Mouse (Mus musculus) large intestine, adult 2 months (tissue): ENCODE results near the gene Golm1. TPM values are rescaled to one million over a fixed set of nuclear protein-coding genes. Genes with fewer than 3 reads are reported as not detected.
"Not testable (repeated sequence)": the region's sequence is repeated elsewhere in the genome, so short reads cannot be mapped to it uniquely, and the experiment has no call there.

ENCODE experiments used
- DNase-seq: peaks from one replicate; pipeline ENCODE4 v3.0.0-alpha.2; 2012; ENCODE audit warnings: low read depth, low spot score
- WGBS: fragments of 180-500 bp; shearing (Covaris S2); methylation state at CpG from one replicate; pipeline ENCODE4 v1.1.7; 2018; 5-methylcytosine and 5-hydroxymethylcytosine counted together
- polyA plus RNA-seq: library from polyadenylated mRNA; depleted of rRNA; stranded (reverse); fragments of >200 nt; gene quantifications from 2 replicates; pipeline ENCODE4 v1.2.3, GENCODE M21; 2012; rRNA removed

The Golm1 gene
- polyA plus RNA-seq = 84.2 and 88.5 TPM in 2 replicates

- under 1% methylated on average over 59 of the region's 61 CpGs for WGBS
- DNase-seq = no peak
Measured at GRCm38 (mm10) chr13:59675151-59676011, at the start of gene Golm1. Gene Golm1, minus strand, starts transcription at chr13:59675811.

- WGBS = 79% methylated on average over 1 of the region's 1 CpGs
- not testable (repeated sequence) for DNase-seq
Measured at GRCm38 (mm10) chr13:59722089-59722488, 46.5 kb upstream of the Golm1 start.

GRCm38 (mm10) chr13:59719475-59719874, 43.9 kb upstream of the Golm1 start:
- no peak for DNase-seq
- WGBS = 79% methylated on average over 1 of the region's 1 CpGs

DNA sequence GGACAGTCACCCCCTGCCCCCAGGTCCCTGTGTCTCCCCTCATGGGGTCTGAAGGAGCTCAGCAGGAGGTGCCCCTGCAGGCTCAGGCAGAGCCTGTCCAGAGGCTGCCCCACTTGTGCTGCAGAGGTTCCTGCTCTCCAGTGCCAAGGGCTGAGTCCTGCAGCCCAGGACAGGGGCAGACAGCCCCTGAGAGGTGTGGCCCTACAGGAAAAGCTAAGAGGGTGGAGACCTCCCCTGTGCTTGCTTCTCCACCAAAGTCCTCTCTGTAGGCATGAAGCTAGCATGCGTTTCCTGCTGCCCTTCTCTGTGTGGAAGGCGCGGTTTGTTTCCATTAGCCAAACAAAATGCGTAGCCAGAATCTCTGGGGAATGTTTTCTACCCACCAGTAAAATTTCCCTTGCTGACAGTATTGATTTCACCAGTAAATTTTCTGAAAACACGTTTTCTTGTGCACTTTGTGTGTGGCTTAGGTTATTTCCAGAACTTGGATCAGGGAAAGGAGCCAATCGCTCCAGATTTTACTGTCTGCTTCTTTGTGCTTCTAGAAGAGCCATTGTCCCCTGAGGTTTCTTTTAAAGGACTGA, 43.3 kb upstream of the Golm1 start:
- 19% methylated on average over 6 of the region's 6 CpGs for WGBS
- peak; percentile 10 for DNase-seq

DNA sequence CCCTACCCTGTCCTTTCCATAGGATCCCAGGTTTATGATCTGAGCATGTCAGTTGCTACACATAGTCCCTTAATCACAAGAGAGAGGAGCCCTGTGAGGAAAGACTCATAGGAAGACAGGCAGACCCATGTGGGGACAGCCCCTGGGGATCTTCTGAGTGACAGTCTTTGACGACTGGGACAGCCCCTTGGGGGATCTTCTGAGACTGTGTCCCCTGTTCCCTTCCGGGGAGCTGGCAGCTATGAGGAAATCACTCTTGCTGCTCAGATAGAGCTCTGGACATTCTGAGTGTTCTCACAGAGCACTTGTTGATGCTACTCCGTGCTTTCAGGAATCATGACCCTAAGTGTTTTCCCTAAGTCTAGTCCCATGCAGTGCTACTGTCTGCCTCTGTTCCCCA, 38.1 kb upstream of the Golm1 start:
- 56% methylated on average over 3 of the region's 3 CpGs for WGBS

GRCm38 (mm10) chr13:59711984-59712383, 36.4 kb upstream of the Golm1 start, which contains the start of gene Spata31d1b:
Gene Spata31d1b, plus strand, starts transcription at chr13:59712284.
- not testable (repeated sequence) for DNase-seq
- WGBS = 60% methylated on average over 3 of the region's 3 CpGs

More for the DNA sequence above, 38.1 kb upstream of the Golm1 start:
- DNase-seq = no peak

- DNase-seq = no peak
- WGBS = 88% methylated on average over 15 of the region's 15 CpGs
Measured at GRCm38 (mm10) chr13:59710230-59710629, 34.6 kb upstream of the Golm1 start, which contains the start of gene Spata31d1a. Gene Spata31d1a, minus strand, starts transcription at chr13:59710330.

- 58% methylated on average over 12 of the region's 12 CpGs for WGBS
- no peak for DNase-seq
Measured at GRCm38 (mm10) chr13:59704562-59704961, 29.0 kb upstream of the Golm1 start.

DNA sequence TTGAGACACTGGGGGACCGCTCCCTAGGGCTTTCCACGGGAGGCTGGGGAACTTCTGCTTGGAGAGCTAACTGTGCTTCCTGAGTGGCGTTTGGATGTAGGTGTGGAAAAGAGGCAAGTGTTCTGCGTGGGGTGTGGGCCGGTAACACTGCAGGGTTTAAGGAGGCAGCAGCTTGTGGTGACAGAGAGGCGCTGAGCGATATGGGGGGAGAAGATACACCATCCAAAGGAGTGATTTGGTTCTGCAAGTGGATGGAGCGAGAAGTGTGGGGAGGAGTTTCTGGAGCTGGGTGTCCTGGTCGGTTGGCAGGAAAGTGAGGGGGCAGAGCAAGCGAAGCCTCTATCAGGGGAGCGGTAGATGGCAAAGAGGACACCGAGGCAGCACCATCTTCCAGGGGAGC, 27.9 kb upstream of the Golm1 start:
- WGBS = 85% methylated on average over 12 of the region's 12 CpGs
- no peak for DNase-seq

DNA sequence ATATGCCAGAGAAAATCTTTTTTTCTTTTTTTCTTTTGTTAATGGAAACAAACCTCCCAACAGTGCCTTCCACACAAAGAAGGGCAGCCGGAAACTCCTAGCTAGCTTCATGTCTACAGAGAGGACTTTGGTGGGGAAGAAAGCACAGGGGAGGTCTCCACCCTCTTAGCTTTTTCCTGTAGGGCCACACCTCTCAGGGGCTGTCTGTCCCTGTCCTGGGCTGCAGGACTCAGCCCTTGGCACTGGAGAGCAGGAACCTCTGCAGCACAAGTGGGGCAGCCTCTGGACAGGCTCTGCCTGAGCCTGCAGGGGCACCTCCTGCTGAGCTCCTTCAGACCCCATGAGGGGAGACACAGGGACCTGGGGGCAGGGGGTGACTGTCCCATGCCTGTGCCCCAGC, 24.5 kb upstream of the Golm1 start:
- DNase-seq = not testable (repeated sequence)
- WGBS = 62% methylated on average over 1 of the region's 1 CpGs

DNA sequence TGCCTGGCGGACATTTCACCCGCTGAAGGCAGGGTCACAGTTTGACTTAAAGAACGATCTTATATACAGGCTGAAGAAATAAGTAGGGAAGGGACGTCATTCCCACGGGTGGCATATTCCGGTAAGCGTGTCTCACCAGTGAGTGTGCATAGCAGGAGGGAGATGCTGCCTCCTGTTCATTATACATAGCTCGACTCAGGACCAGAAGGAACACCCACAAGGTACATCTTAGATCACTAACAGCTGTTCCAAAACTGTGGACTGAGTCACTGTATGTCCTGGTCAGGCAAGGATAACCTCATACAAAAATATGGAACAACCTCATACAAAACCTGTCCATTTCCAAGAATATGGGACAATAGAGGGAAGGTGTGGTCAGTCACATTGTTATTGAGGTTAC, 23.5 kb upstream of the Golm1 start:
- 93% methylated on average over 8 of the region's 8 CpGs for WGBS
- DNase-seq = no peak

DNA sequence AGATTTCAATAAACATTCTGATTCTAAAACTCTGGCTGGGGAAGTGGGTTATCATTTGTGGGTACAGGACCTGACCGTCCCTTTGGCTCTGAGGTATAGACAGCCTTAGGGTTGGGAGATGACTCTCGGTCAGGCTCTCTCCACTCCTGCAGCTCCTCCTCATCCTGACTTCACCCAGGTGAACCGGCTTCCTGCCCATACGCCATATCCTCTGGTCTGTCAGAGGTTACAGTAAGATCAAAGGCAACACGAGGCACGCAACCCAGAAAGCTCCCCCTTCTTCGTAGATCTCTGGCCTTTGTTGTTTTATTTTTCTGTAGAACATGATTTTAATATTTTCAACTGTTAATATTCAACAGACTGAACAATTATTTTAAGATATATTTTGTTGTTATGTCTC, 20.2 kb upstream of the Golm1 start:
- 91% methylated on average over 7 of the region's 7 CpGs for WGBS
- no peak for DNase-seq

DNA sequence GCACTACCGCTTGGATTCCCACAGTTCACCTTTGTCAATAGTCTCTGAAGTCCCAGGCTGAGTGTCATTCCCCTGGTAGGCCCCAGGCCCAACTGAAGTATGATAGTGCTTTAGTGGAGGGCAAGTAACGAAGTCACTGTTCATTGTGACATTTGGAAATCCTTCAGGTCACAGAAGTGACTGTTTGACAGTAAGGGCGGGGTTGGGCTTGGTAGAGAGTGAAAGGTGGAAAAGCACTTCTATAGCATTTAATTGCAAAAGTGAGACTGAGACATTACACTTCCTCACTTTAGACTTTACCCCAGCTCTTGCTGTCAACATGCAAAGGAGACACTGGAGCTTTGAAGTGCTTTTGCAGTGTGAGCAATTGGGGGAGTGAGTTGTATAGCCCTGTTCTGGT, 18.4 kb upstream of the Golm1 start, which contains the start of gene 4921517D22Rik:
4921517D22Rik (minus strand) TSS at position 101 of the 400 bp plus-strand sequence.
- 62% methylated on average over 3 of the region's 3 CpGs for WGBS
- no peak for DNase-seq

- WGBS = 83% methylated on average over 10 of the region's 10 CpGs
Measured at GRCm38 (mm10) chr13:59691478-59691877, 15.9 kb upstream of the Golm1 start.

DNA sequence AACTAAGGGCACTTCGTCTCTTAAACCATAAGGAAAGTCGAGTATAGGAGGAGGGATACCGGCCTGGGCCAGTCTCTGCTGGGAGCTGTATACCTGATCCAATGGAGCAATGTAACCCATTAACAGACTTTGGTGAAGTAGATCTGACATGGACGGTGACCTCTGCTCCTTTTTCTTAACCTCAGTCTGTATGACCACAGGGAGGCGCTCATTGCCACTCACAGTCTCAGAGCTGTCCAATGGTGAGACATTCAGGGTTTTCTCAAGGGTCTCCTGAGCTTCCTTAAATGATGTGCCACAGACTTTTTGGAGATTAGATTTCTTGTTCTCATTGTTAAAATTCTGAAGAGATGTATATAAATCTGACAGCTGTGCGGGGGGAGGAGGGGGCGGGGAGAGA, 15.0 kb upstream of the Golm1 start:
- 87% methylated on average over 7 of the region's 7 CpGs for WGBS
- no peak for DNase-seq

More at GRCm38 (mm10) chr13:59691478-59691877, 15.9 kb upstream of the Golm1 start:
- DNase-seq = no peak

- 92% methylated on average over 3 of the region's 3 CpGs for WGBS
- DNase-seq = no peak
Measured at GRCm38 (mm10) chr13:59689843-59690242, 14.2 kb upstream of the Golm1 start.

DNA sequence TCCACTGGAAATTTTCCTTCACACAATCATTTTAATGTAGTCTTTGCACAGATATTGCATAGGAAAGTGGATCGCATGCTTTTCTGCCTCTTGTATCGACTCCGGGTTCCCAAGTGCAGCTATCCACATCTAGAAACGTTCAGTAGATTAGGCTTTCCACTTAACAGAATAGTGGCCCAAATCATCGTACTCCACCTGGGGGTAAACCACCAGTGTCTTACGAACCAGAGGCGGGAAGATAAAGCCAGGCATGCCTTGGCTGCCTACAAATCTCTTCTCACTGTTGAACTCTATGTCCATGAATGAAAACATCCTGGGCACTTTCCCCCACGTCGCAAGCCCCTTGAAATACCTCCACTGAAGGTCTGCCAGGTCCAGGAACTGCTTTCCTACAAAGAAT, 13.7 kb upstream of the Golm1 start:
- 90% methylated on average over 9 of the region's 9 CpGs for WGBS
- DNase-seq = no peak

- 78% methylated on average over 13 of the region's 13 CpGs for WGBS
- DNase-seq = no peak
Measured at GRCm38 (mm10) chr13:59688338-59688770, 12.7 kb upstream of the Golm1 start.

- 79% methylated on average over 3 of the region's 3 CpGs for WGBS
- no peak for DNase-seq
Measured at GRCm38 (mm10) chr13:59685236-59685635, 9.6 kb upstream of the Golm1 start.

DNA sequence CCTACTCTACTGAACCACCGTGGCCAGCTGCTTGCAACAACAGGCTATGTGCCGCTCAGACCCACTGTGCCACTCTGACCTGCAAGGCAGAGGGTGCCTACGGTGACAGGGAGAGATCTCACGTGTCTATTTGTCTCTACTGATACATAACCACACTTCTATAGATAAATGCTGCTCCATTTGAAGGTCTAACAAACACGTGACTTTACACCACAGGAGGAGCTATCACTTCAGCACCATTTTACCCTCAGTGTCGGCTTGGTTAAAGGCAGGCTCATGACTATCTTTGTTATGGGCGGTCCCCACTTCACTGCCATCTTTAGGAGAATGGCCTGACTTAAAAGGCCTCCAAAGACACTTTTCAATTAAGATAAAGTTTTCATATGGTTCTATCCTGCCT, 7.0 kb upstream of the Golm1 start:
- 43% methylated on average over 7 of the region's 7 CpGs for WGBS
- DNase-seq = no peak

DNA sequence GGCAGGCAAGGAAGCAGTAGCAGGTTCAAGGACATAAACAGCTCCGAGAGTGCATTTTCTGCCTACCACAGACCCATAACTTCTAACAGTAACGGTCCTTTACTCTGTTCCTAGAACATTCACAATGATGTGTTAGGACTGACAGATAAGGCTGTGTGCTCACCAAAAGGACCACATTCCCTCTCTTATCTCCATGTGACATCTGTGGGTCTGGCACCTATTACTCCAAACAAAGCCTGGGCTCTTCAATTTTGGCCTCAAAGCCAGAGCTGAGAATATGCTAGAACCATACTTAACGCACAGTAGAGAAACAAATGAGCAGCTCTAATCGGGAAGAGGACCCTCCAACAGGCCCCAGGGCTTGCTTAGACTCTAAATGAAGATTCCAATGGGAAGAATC, 4.3 kb upstream of the Golm1 start:
- 67% methylated on average over 4 of the region's 4 CpGs for WGBS

More for the DNA sequence above, 4.3 kb upstream of the Golm1 start:
- DNase-seq = no peak
